Mouse (Mus musculus): ENCODE results near the gene Fam199x. TPM values are rescaled to one million over a fixed set of nuclear protein-coding genes. Genes with fewer than 3 reads are reported as not detected.

The Fam199x gene
- total RNA-seq (2021) (1 to 10 TPM; 4.6 to 6.5 TPM), polyA plus RNA-seq (2012; rRNA removed) (0.55 and 0.58 TPM in 2 replicates)
- long read RNA-seq, full-length matches to known transcripts = 3 of 3 reads
- long read RNA-seq, partial matches to known transcripts = 0 of 3 reads
- long read RNA-seq, other reads (novel, unspliced or antisense) = 0 of 3 reads

GRCm38 (mm10) chrX:137049425-137050225 is at the start of gene Fam199x:
TSS of gene Fam199x (plus strand) at chrX:137049594.
- peak; percentile 89 for DNase-seq

DNA sequence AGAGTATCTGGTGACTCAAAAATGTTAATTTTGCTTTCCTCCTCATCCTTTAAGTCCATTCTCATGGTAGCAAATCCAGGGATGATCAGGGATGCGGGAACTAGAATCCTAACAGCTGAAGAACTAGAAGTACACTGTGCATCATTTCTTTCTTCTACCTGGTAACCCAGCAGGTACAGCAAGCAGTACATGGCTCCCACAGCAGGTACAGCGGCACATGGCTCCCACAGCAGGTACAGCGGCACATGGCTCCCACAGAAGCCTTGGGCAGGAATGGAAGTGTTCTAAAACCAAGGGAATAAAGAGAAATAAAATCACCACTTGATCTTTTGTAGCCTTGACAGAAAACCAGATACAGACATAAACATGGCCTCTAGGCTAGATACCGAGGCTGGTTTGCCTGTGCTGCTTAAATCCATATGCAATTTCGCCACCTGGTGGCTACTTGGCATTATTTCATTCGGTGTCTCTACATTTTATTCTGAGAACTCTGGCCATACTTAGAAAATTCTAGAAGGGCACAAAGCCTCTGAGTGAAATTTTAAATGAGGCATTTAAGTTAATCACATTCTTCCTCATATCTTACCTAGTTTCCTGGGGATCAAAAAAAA is 34.2 kb upstream of the Fam199x start:
- peak; percentile 20 for DNase-seq

GRCm38 (mm10) chrX:137017668-137018067 is 31.7 kb upstream of the Fam199x start:
- DNase-seq = no peak

DNA sequence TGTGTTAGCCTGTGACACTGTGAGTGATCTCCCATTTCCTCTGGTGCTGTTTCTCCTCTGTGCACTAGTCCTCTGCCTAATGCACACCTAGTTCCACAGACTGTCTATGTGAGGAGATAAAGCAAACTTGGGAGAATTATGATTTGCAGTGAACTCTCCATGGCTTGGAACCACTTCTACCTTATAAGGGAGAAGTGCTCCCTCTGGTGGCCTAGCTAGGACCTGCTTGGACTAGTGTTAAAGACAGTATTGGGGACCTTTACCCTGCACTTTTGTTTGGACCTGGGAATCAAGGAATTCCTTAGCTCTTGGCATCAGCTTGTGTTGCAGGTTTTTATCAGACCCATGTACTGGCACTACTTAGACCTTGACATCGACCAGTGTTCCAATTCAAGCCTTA is 30.1 kb upstream of the Fam199x start:
- DNase-seq = peak; percentile 46

DNA sequence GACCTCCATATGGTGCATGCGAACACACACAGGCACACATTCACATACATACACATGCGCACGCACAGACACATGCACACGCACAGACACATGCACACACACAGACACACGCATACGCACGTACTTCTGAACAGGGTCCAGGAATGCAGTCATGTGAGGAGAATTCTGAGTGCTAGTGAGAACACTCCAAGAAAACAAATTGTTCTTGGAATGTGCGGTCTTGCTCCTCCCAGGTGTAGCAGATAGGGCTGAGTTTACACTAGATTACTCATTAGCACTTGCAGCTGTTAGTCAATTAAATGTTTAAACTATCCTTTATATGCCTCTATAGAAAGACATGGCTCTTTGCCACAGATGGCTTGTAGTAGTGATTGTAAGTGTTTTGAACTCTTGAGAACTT is 18.5 kb upstream of the Fam199x start:
- DNase-seq = no peak

GRCm38 (mm10) chrX:137031726-137032125 is 17.7 kb upstream of the Fam199x start:
- no peak for DNase-seq

- no peak for DNase-seq
Measured at GRCm38 (mm10) chrX:137034322-137034721, 15.1 kb upstream of the Fam199x start.

DNA sequence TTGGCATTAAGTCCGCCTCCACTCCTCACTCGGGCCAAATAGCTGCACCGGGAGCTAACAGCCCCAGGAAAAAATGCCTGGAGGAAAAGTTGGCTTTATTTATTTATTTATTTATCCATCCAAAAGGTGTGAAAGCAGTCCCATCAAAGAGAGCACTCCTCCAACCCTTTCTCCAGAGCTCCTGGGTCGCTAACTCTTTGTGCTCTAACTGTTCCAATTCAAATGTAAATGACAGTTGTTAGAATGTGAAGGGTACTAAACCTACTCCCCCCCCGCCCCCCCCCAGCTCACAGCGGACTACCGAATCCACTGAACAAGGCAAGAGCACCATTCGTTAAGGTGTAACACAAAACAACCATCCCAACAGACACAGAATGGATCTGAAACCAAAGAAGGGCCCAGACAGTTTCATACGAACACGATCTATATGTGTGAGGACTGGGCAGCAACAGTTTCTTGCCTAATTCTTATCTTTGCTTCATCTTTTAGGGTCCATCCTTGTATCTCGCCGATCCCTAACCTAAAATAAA is 11.9 kb upstream of the Fam199x start:
- DNase-seq = no peak

- peak; percentile 85 for DNase-seq
Measured at GRCm38 (mm10) chrX:137038000-137038483, 11.4 kb upstream of the Fam199x start, which contains the start of gene Slc25a53. TSS of gene Slc25a53 (minus strand) at chrX:137038302.

DNA sequence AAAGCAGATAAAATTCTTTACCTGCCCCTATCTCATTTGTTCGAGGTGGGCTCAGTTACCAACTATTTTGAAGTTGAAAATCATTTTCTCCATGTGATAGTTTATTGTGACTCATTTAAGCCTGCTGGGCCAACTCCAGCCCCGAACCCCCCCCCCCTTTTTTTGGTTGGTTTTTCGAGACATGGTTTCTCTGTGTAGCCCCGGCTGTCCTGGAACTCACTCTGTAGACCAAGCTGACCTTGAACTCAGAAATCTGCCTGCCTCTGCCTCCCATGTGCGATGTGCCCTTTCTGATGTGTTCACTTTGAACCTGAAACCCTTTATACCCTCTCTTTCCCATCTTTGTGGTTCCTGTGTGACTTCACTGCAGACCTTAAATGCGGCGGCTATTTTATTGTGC is 10.9 kb upstream of the Fam199x start:
- DNase-seq = no peak

- no peak for DNase-seq
Measured at GRCm38 (mm10) chrX:137049060-137049424, 352 bp upstream of the Fam199x start.

- no peak for DNase-seq
Measured at GRCm38 (mm10) chrX:137063202-137063601, 13.8 kb downstream of the Fam199x start.

GRCm38 (mm10) chrX:137104531-137104930 is 55.1 kb downstream of the Fam199x start:
- no peak for DNase-seq

DNA sequence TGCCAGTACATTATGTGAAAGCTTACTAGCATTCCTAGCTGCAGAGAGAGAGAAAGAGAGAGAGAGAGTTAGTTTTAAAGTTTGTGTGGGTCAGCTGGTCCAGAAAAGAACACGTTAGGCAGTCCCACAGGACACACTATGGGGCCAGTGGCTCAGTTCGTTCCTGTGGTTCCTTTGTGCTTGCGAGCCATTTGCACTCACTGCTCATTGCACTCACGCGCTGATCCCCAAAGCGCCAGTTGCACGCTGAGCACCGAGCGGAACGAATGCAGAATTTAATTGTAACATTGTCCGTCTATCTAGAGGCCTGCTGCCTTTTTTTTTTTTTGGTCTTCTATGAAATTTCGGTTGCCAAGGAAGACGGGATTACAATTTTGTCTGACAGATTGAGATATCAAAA is 57.1 kb downstream of the Fam199x start:
- DNase-seq = no peak

DNA sequence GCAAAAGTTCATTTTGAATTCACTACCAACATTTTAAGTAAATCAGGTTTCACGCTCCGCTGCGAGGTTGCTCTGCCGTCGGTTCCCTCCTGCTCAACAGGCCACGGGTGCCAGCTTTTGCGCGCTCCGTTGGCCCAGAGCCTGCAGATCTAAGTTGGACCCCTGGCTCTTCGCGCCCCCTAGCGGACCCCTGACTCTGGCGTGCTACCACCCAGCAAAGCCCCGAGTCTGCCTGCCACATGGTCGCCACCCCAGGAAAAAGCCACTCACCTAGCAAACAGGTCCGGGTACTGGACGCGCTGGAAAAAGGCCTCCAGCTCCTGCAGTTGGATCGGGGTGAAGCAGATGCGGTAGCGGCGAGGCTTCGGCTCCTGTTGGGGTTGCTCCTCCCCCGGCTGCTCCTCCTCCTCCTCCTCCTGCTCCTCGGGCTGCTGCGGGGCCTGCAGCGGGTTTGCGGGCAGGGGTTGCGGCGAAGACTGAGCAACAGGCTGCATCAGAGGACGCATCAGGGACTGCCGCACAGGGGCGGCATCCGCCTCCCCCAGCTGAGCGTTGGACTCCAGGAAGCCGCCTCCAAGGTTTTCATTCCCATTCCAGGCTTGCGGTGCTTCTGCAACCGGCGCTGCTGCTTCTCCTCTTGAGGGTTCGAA is 68.8 kb downstream of the Fam199x start:
- DNase-seq = peak; percentile 23

DNA sequence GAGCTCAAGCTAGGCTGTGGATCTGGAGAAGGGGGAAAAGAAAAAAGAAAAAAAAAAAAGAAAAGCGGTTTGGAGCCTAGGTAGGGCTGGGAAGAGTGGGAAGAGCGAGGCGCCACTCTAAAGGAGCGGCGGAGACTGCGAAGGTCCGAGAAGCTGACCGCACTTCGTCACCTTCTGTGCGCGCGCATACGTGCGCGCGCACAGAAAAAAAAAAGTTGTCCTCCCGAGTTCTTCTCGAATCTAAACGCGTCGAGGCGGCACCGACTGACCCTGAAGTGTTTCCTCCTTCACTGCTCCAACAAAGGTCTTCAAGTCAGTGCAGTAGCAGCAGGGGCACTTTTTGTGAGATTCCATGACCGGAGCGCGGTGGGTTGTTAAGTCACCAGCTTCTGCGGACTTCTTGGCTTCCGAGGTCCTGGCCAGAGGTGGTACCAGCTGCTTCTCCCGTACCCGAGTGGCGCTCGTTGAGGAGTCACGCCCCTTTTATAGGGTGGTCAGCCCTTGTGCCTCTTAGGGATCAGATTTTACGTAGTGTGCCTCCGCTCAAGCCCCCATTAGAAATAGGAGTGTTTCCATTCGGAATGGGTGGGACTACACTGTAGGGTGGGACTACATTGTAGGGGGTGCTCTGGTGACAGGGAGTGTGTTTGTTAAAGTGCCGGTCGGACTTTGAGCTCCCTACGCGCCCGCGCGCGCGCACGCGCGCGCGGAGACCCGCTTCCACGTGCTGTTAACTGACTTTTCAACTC is 70.5 kb downstream of the Fam199x start:
- DNase-seq = no peak

- no peak for DNase-seq
Measured at GRCm38 (mm10) chrX:137121718-137122117, 72.3 kb downstream of the Fam199x start, which contains the start of gene Esx1. TSS of gene Esx1 (minus strand) at chrX:137122083.

GRCm38 (mm10) chrX:137127542-137127941 is 78.1 kb downstream of the Fam199x start:
- DNase-seq = no peak
